Mouse (Mus musculus) testis, adult 2 months (tissue): ENCODE results near the gene Prdm12.

Experiments
- CTCF ChIP-seq: fragments of 200-500 bp; IDR thresholded peaks from 2 replicates; pipeline ENCODE4 v1.5.1; 2012; ENCODE audit warnings: low read depth, mild to moderate bottlenecking, inconsistent platforms, low read length, moderate library complexity; ENCODE audit not compliant: control insufficient read depth, insufficient read depth, insufficient replicate concordance
- POLR2A ChIP-seq: fragments of 200-500 bp; IDR thresholded peaks from 2 replicates; pipeline ENCODE4 v1.6.1; 2012; ENCODE audit warnings: low read depth, mild to moderate bottlenecking, inconsistent platforms, low read length, moderate library complexity; ENCODE audit not compliant: control insufficient read depth

- TF ChIP-seq CTCF, result no peak
- TF ChIP-seq POLR2A, result no peak
Observed at GRCm38 (mm10) chr2:31613781-31614180, 26.1 kb upstream of the Prdm12 start.
